ENCODE assay signal across 8 mouse cellular contexts in genomic region chr19:5798700-5799479, GRCm38 (mm10). TPM values are rescaled to one million over a fixed set of nuclear protein-coding genes. Genes with fewer than 3 reads are reported as not detected.
DNase-seq lines count a peak whose midpoint lies in the region; ATAC-seq and TF ChIP-seq lines count a peak whose summit lies in the region.

No protein-coding gene starts in this region.

- H3K4me1 ChIP-seq in hindbrain, postnatal 0 days (ENCODE audit: insufficient read depth, low read length): peaks cover 16% of the 10 kb centered on the region
- peaks cover 56% of the 10 kb centered on the region for H3K4me1 ChIP-seq in midbrain, embryonic 10.5 days

- DNase-seq in CD4-positive, CD25-positive, alpha-beta regulatory T cell, adult 2 months (ENCODE audit: low read depth, low spot score): peak; percentile 66
- DNase-seq in 3134 (ENCODE audit: extremely low read depth, insufficient read length, low spot score): peak; percentile 59
- peak; percentile 19 for DNase-seq in embryo, embryonic 11.5 days (ENCODE audit: low read depth, low spot score)
- peak; percentile 37 for DNase-seq in hindbrain, postnatal 0 days (ENCODE audit: low spot score)
- no peak for DNase-seq in midbrain, embryonic 10.5 days (ENCODE audit: low spot score)
- no peak for DNase-seq in natural killer cell, adult 2 months (ENCODE audit: low spot score in 2 of 2)
- no peak for DNase-seq in gastrocnemius, postnatal 14 days

- H3K27ac ChIP-seq in hindbrain, postnatal 0 days: peak overlapping the region; percentile 38; the same call in 1 of the 2 replicates
- H3K27ac ChIP-seq in midbrain, embryonic 10.5 days (replicated peaks): peak overlapping the region; percentile 100; the same call in 1 of the 2 replicates

- H3K36me3 ChIP-seq in hindbrain, postnatal 0 days (ENCODE audit: insufficient read depth, low read length): peaks cover 32% of the 10 kb centered on the region
- H3K36me3 ChIP-seq in midbrain, embryonic 10.5 days: peaks cover 66% of the 10 kb centered on the region

- no peaks in the 10 kb centered on the region for H3K9me3 ChIP-seq in hindbrain, postnatal 0 days (ENCODE audit: low read length)
- H3K9me3 ChIP-seq in midbrain, embryonic 10.5 days (replicated peaks): no peaks in the 10 kb centered on the region

- under 1% methylated on average over 7 of the region's 7 CpGs for WGBS in hindbrain, postnatal 0 days
- 27% methylated on average over 7 of the region's 7 CpGs for WGBS in midbrain, embryonic 10.5 days

- H3K9ac ChIP-seq in hindbrain, postnatal 0 days (replicated peaks; ENCODE audit: low read length): peak overlapping the region; percentile 88

- H3K4me3 ChIP-seq in hindbrain, postnatal 0 days (ENCODE audit: low read length): peak overlapping the region; percentile 77
- H3K4me3 ChIP-seq in midbrain, embryonic 10.5 days: peak overlapping the region; percentile 99

- TF ChIP-seq CTCF in hindbrain, postnatal 0 days (IDR thresholded peaks at IDR 0.05; ENCODE audit: low read depth): no peak

- intact Hi-C loops in gastrocnemius, postnatal 14 days (cut with DNase I; ENCODE audit: low total_unique reads): no loop called here

- H3K27me3 ChIP-seq in hindbrain, postnatal 0 days (ENCODE audit: insufficient read depth, low read length): no peaks in the 10 kb centered on the region
- no peaks in the 10 kb centered on the region for H3K27me3 ChIP-seq in midbrain, embryonic 10.5 days (ENCODE audit: low read depth, poor library complexity, severe bottlenecking)

- H3K4me2 ChIP-seq in hindbrain, postnatal 0 days (ENCODE audit: low read depth, low read length): peak overlapping the region; percentile 98

- ATAC-seq in CD4-positive, CD25-positive, alpha-beta regulatory T cell, adult 4 months: no peak
- no peak for ATAC-seq in hindbrain, postnatal 0 days

RNA-seq across cellular contexts. Expression of gene Scyl1, which starts 27.7 kb away (rescaled TPM):
- polyA plus RNA-seq in CD4-positive, CD25-positive, alpha-beta regulatory T cell, adult 4 months (2017; shearing (Covaris generic)): 10 to 100 TPM; 15.1 to 19.4 TPM
- 84.1 and 96.6 TPM in 2 replicates for total RNA-seq in hindbrain, postnatal 0 days (2014; rRNA removed)
- 73.3 and 76.2 TPM in 2 replicates for polyA plus RNA-seq in hindbrain, postnatal 0 days (2015; fragmentation: Nextera tagmentation; extraction: Ambion mirVana)
- polyA plus RNA-seq in midbrain, embryonic 10.5 days (2016; fragmentation: Nextera tagmentation; extraction: Ambion mirVana): 68.3 and 71.3 TPM in 2 replicates
- 10 to 100 TPM; 56.8 to 64.9 TPM for total RNA-seq in gastrocnemius, postnatal 14 days (2021)

RNA-seq across cellular contexts. Expression of gene Ltbp3, which starts 58.2 kb away (rescaled TPM):
- not detected for polyA plus RNA-seq in CD4-positive, CD25-positive, alpha-beta regulatory T cell, adult 4 months (2017; shearing (Covaris generic))
- total RNA-seq in hindbrain, postnatal 0 days (2014; rRNA removed): 43.0 and 50.2 TPM in 2 replicates
- polyA plus RNA-seq in hindbrain, postnatal 0 days (2015; fragmentation: Nextera tagmentation; extraction: Ambion mirVana): 14.0 and 14.4 TPM in 2 replicates
- polyA plus RNA-seq in midbrain, embryonic 10.5 days (2016; fragmentation: Nextera tagmentation; extraction: Ambion mirVana): 2.9 and 3.1 TPM in 2 replicates
- 10 to 100 TPM; 57.0 to 66.4 TPM for total RNA-seq in gastrocnemius, postnatal 14 days (2021)

Comparison
In these comparisons a context has a peak if more than half of its experiments do, and no peak if none do; other contexts are left out.
1. DNase-seq: peak in CD4-positive, CD25-positive, alpha-beta regulatory T cell, adult 2 months (single experiment), 3134 (single experiment), embryo, embryonic 11.5 days (single experiment) and hindbrain, postnatal 0 days (single experiment); none in midbrain, embryonic 10.5 days (single experiment), natural killer cell, adult 2 months (0 of 2) and gastrocnemius, postnatal 14 days (single experiment).